Mouse (Mus musculus): ENCODE measurements around the gene Disp1.

Disp1 gene

GRCm38 (mm10) chr1:183149571-183150105 lies 71.7 kb downstream of the Disp1 start:
- ChIA-PET CTCF (no interaction called here), POLR2A (no interaction called here)

GRCm38 (mm10) chr1:183147438-183147841 lies 73.9 kb downstream of the Disp1 start:
- ChIA-PET POLR2A (no interaction called here), CTCF (no interaction called here)

- ChIA-PET CTCF (interaction anchor here in 1 of 4 experiments (0.7 kb wide), 1 partner anchor 1595 kb away, joined by 3 read pairs; no protein-coding TSS in a partner anchor), POLR2A (no interaction called here)
Observed at GRCm38 (mm10) chr1:183146795-183147194, 74.5 kb downstream of the Disp1 start.

GRCm38 (mm10) chr1:183146102-183146735 lies 75.1 kb downstream of the Disp1 start:
- ChIA-PET CTCF (interaction anchor here in 1 of 4 experiments (0.7 kb wide), 1 partner anchor 1595 kb away, joined by 3 read pairs; no protein-coding TSS in a partner anchor), POLR2A (no interaction called here)

GRCm38 (mm10) chr1:183144602-183145205 lies 76.6 kb downstream of the Disp1 start:
- POLR2A ChIA-PET, result interaction anchor here in 1 of 4 experiments (0.9 kb wide), 1 partner anchor 50 kb away, joined by 3 read pairs; no protein-coding TSS in a partner anchor
- CTCF ChIA-PET, result no interaction called here

GRCm38 (mm10) chr1:183143246-183143645 lies 78.1 kb downstream of the Disp1 start:
- CTCF ChIA-PET, result no interaction called here
- POLR2A ChIA-PET, result interaction anchor here in 1 of 4 experiments (1.0 kb wide), 1 partner anchor 13 kb away, joined by 3 read pairs; no protein-coding TSS in a partner anchor

- CTCF ChIA-PET, result no interaction called here
Observed at GRCm38 (mm10) chr1:183142566-183142965, 78.8 kb downstream of the Disp1 start.

GRCm38 (mm10) chr1:183141329-183141728 lies 80.0 kb downstream of the Disp1 start:
- ChIA-PET POLR2A (no interaction called here), CTCF (no interaction called here)

More at GRCm38 (mm10) chr1:183142566-183142965, 78.8 kb downstream of the Disp1 start:
- POLR2A ChIA-PET, result interaction anchor here in 1 of 4 experiments (1.0 kb wide), 1 partner anchor 13 kb away, joined by 3 read pairs; no protein-coding TSS in a partner anchor

GRCm38 (mm10) chr1:183140511-183141268 lies 80.6 kb downstream of the Disp1 start:
- ChIA-PET POLR2A (no interaction called here), CTCF (no interaction called here)

GRCm38 (mm10) chr1:183138088-183138487 lies 83.2 kb downstream of the Disp1 start:
- POLR2A ChIA-PET, result interaction anchor here in 1 of 4 experiments (0.6 kb wide), 1 partner anchor 114 kb away, joined by 4 read pairs; no protein-coding TSS in a partner anchor

GRCm38 (mm10) chr1:183134427-183134826 lies 86.9 kb downstream of the Disp1 start:
- ChIA-PET POLR2A (no interaction called here), CTCF (no interaction called here)

More at GRCm38 (mm10) chr1:183138088-183138487, 83.2 kb downstream of the Disp1 start:
- CTCF ChIA-PET, result no interaction called here

GRCm38 (mm10) chr1:183133440-183133839 lies 87.9 kb downstream of the Disp1 start:
- CTCF ChIA-PET, result no interaction called here

GRCm38 (mm10) chr1:183127246-183127645 lies 94.1 kb downstream of the Disp1 start:
- ChIA-PET CTCF (no interaction called here), POLR2A (no interaction called here)

More at GRCm38 (mm10) chr1:183133440-183133839, 87.9 kb downstream of the Disp1 start:
- POLR2A ChIA-PET, result no interaction called here

GRCm38 (mm10) chr1:183123725-183124124 lies 97.6 kb downstream of the Disp1 start:
- POLR2A ChIA-PET, result interaction anchor here in 1 of 4 experiments (1.0 to 1.5 kb wide), 2 partner anchors 15 to 307 kb away, joined by 3 read pairs; no protein-coding TSS in a partner anchor
- CTCF ChIA-PET, result interaction anchor here in 1 of 4 experiments (0.6 kb wide), 1 partner anchor 1140 kb away, joined by 3 read pairs; no protein-coding TSS in a partner anchor

GRCm38 (mm10) chr1:183120341-183120923 lies 100.9 kb downstream of the Disp1 start:
- POLR2A ChIA-PET, result interaction anchor here in 1 of 4 experiments (1.0 kb wide), 1 partner anchor 25 kb away, joined by 3 read pairs; no protein-coding TSS in a partner anchor
- CTCF ChIA-PET, result interaction anchor here in 1 of 4 experiments (0.6 kb wide), 1 partner anchor 1758 kb away, joined by 4 read pairs; no protein-coding TSS in a partner anchor

- ChIA-PET CTCF (no interaction called here), POLR2A (no interaction called here)
Observed at GRCm38 (mm10) chr1:183117827-183118825, 103.2 kb downstream of the Disp1 start.

GRCm38 (mm10) chr1:183116946-183117826 lies 104.1 kb downstream of the Disp1 start:
- CTCF ChIA-PET, result no interaction called here

More at GRCm38 (mm10) chr1:183116946-183117826, 104.1 kb downstream of the Disp1 start:
- POLR2A ChIA-PET, result interaction anchor here in 1 of 4 experiments (0.5 kb wide), 1 partner anchor 47 kb away, joined by 3 read pairs; no protein-coding TSS in a partner anchor

Measured in embryonic stem cell, embryonic (primary cell).